Mouse (Mus musculus): ENCODE measurements around the gene Filip1. TPM values are rescaled to one million over a fixed set of nuclear protein-coding genes. Genes with fewer than 3 reads are reported as not detected.
A peak's percentile ranks its signal among the peaks of the same experiment; 100 is the strongest.
"Not testable (repeated sequence)": the region's sequence is repeated elsewhere in the genome, so short reads cannot be mapped to it uniquely, and the experiment has no call there.

Filip1 gene
- polyA plus RNA-seq, 1 experiment from 2014 or later = 19.8 TPM

- no peaks in the 10 kb centered on the region for H3K9me3 ChIP-seq (replicated peaks; ENCODE audit: control insufficient read depth, low read length)
- no peak overlapping the region for H3K4me3 ChIP-seq (ENCODE audit: low read depth, low read length)
- no peak overlapping the region for H3K27ac ChIP-seq (ENCODE audit: low read depth, low read length)
- WGBS (ENCODE audit: insufficient replicate concordance) = 0% methylated on average over 2 of the region's 2 CpGs
- H3K36me3 ChIP-seq (ENCODE audit: control insufficient read depth, insufficient read depth, low read length) = no peaks in the 10 kb centered on the region
- H3K4me2 ChIP-seq = no peak overlapping the region
- H3K9ac ChIP-seq (ENCODE audit: low read depth, low read length) = no peak overlapping the region
- no peaks in the 10 kb centered on the region for H3K27me3 ChIP-seq (ENCODE audit: control insufficient read depth, insufficient read depth, low read length)
- H3K4me1 ChIP-seq (ENCODE audit: control insufficient read depth, insufficient read depth, low read length) = peaks cover 5% of the 10 kb centered on the region; the same call in 1 of the 2 replicates
- ATAC-seq (replicated peaks; ENCODE audit: insufficient number of reproducible peaks, low FRiP score, low TSS enrichment) = no peak
Measured at GRCm38 (mm10) chr9:80026017-80026416, 13.4 kb upstream of the Filip1 start.

DNA sequence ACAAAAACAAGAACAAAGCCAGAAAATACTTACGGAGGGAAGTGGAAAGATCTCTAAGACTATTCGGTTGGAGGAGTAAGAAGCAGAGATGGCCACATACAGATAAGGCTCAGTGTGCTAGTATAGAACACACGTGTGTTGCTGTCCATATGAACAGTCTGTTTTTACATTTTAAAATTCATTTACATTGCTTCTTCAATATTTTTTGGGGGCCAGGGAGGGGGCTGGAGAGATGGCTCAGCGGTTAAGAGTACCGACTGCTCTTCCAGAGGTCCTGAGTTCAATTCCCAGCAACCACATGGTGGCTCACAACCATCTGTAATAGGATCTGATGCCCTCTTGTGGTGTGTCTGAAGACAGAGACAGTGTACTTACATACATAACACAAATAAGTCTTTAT is 12.7 kb upstream of the Filip1 start:
- not testable (repeated sequence) for H3K9me3 ChIP-seq (replicated peaks; ENCODE audit: control insufficient read depth, low read length); H3K27me3 ChIP-seq (ENCODE audit: control insufficient read depth, insufficient read depth, low read length); H3K36me3 ChIP-seq (ENCODE audit: control insufficient read depth, insufficient read depth, low read length); H3K9ac ChIP-seq (ENCODE audit: low read depth, low read length); ATAC-seq (replicated peaks; ENCODE audit: insufficient number of reproducible peaks, low FRiP score, low TSS enrichment); H3K4me1 ChIP-seq (ENCODE audit: control insufficient read depth, insufficient read depth, low read length); H3K27ac ChIP-seq (ENCODE audit: low read depth, low read length); H3K4me3 ChIP-seq (ENCODE audit: low read depth, low read length); H3K4me2 ChIP-seq
- 84% methylated on average over 5 of the region's 5 CpGs for WGBS (ENCODE audit: insufficient replicate concordance)

GRCm38 (mm10) chr9:80022821-80023220 is 10.2 kb upstream of the Filip1 start:
- no peak for ATAC-seq (replicated peaks; ENCODE audit: insufficient number of reproducible peaks, low FRiP score, low TSS enrichment)
- Histone ChIP-seq H3K36me3 (ENCODE audit: control insufficient read depth, insufficient read depth, low read length) (no peaks in the 10 kb centered on the region), H3K4me3 (ENCODE audit: low read depth, low read length) (no peak overlapping the region), H3K9me3 (replicated peaks; ENCODE audit: control insufficient read depth, low read length) (no peaks in the 10 kb centered on the region), H3K9ac (ENCODE audit: low read depth, low read length) (peak overlapping the region; percentile 47; the same call in 1 of the 2 replicates), H3K4me2 (no peak overlapping the region), H3K27ac (ENCODE audit: low read depth, low read length) (peak overlapping the region; percentile 42), H3K27me3 (ENCODE audit: control insufficient read depth, insufficient read depth, low read length) (no peaks in the 10 kb centered on the region), H3K4me1 (ENCODE audit: control insufficient read depth, insufficient read depth, low read length) (peaks cover 5% of the 10 kb centered on the region; the same call in 1 of the 2 replicates)
- WGBS (ENCODE audit: insufficient replicate concordance) = 46% methylated on average over 8 of the region's 8 CpGs

DNA sequence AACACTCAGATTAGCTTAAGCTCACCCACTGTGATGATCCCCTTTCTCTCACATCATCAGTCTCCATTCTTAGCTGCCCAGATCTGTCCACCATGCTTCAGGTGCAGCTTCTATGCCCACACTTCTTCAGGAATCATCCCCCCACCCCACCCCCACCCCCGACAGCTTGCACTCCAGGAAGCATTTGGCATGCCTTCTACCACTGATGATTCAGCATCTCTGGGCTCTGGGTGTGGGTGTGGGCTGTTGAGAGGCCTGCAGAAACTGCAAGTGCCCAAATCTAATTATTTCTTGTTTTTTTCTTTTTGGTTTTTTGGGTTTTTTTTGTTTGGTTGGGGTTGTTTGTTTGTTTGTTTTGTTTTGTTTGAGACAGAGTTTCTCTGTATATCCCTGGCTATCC is 9.0 kb upstream of the Filip1 start:
- H3K27ac ChIP-seq (ENCODE audit: low read depth, low read length) = no peak overlapping the region
- peaks cover 3% of the 10 kb centered on the region; the same call in 1 of the 2 replicates for H3K4me1 ChIP-seq (ENCODE audit: control insufficient read depth, insufficient read depth, low read length)
- WGBS (ENCODE audit: insufficient replicate concordance) = 24% methylated on average over 1 of the region's 1 CpGs
- H3K36me3 ChIP-seq (ENCODE audit: control insufficient read depth, insufficient read depth, low read length) = no peaks in the 10 kb centered on the region
- ATAC-seq (replicated peaks; ENCODE audit: insufficient number of reproducible peaks, low FRiP score, low TSS enrichment) = no peak
- H3K9me3 ChIP-seq (replicated peaks; ENCODE audit: control insufficient read depth, low read length) = no peaks in the 10 kb centered on the region
- no peak overlapping the region for H3K4me3 ChIP-seq (ENCODE audit: low read depth, low read length)
- H3K9ac ChIP-seq (ENCODE audit: low read depth, low read length) = no peak overlapping the region
- no peak overlapping the region for H3K4me2 ChIP-seq
- H3K27me3 ChIP-seq (ENCODE audit: control insufficient read depth, insufficient read depth, low read length) = no peaks in the 10 kb centered on the region

DNA sequence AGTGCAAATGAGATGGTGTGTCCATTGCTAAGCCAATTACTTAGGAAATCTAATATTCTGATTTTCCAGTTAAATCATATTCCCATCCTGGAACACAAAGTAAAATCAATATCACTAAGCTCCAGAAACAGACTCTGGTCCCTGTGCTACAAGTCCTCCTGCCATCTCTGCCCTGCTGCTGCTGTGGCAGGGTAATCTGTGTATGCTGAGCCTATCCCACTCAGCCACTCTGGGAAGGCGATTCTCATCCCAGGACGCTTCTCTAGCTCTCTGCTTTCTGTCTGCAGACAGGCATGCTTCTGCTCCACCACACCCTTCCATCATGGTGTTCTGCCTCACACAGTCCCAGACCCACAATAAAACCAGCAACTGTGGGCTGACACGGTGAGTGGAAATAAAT is 7.8 kb upstream of the Filip1 start:
- 48% methylated on average over 3 of the region's 3 CpGs for WGBS (ENCODE audit: insufficient replicate concordance)
- no peak overlapping the region for H3K27ac ChIP-seq (ENCODE audit: low read depth, low read length)

DNA sequence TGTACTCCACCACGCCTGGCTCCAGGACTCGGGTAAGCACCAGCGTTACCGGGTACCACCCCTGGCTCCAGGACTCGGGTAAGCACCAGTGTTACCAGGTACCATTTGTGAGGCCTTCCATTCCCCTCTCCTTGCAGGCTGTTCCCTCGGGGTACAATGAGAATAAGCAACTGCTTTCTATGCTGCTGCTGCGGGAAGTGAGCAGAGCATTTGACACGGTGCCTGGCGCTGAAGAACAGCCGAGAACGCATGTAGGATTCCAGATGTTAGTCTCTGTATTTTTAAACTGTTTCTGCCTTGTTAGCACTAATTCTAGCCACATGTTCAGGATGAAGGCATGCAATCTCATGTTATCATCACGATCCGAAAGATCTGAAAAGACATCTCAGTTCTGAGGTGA is 635 bp downstream of the Filip1 start:
- Histone ChIP-seq H3K27ac (ENCODE audit: low read depth, low read length) (no peak overlapping the region), H3K27me3 (ENCODE audit: control insufficient read depth, insufficient read depth, low read length) (no peaks in the 10 kb centered on the region), H3K9ac (ENCODE audit: low read depth, low read length) (no peak overlapping the region), H3K9me3 (replicated peaks; ENCODE audit: control insufficient read depth, low read length) (no peaks in the 10 kb centered on the region), H3K36me3 (ENCODE audit: control insufficient read depth, insufficient read depth, low read length) (no peaks in the 10 kb centered on the region), H3K4me2 (no peak overlapping the region), H3K4me1 (ENCODE audit: control insufficient read depth, insufficient read depth, low read length) (no peaks in the 10 kb centered on the region), H3K4me3 (ENCODE audit: low read depth, low read length) (no peak overlapping the region)
- ATAC-seq (replicated peaks; ENCODE audit: insufficient number of reproducible peaks, low FRiP score, low TSS enrichment) = no peak
- WGBS (ENCODE audit: insufficient replicate concordance) = 89% methylated on average over 13 of the region's 13 CpGs

More for the DNA sequence above, 7.8 kb upstream of the Filip1 start:
- no peak for ATAC-seq (replicated peaks; ENCODE audit: insufficient number of reproducible peaks, low FRiP score, low TSS enrichment)
- H3K9me3 ChIP-seq (replicated peaks; ENCODE audit: control insufficient read depth, low read length) = no peaks in the 10 kb centered on the region
- H3K36me3 ChIP-seq (ENCODE audit: control insufficient read depth, insufficient read depth, low read length) = no peaks in the 10 kb centered on the region
- no peak overlapping the region for H3K4me2 ChIP-seq
- no peaks in the 10 kb centered on the region for H3K27me3 ChIP-seq (ENCODE audit: control insufficient read depth, insufficient read depth, low read length)
- H3K4me1 ChIP-seq (ENCODE audit: control insufficient read depth, insufficient read depth, low read length) = no peaks in the 10 kb centered on the region
- no peak overlapping the region for H3K9ac ChIP-seq (ENCODE audit: low read depth, low read length)
- H3K4me3 ChIP-seq (ENCODE audit: low read depth, low read length) = no peak overlapping the region

DNA sequence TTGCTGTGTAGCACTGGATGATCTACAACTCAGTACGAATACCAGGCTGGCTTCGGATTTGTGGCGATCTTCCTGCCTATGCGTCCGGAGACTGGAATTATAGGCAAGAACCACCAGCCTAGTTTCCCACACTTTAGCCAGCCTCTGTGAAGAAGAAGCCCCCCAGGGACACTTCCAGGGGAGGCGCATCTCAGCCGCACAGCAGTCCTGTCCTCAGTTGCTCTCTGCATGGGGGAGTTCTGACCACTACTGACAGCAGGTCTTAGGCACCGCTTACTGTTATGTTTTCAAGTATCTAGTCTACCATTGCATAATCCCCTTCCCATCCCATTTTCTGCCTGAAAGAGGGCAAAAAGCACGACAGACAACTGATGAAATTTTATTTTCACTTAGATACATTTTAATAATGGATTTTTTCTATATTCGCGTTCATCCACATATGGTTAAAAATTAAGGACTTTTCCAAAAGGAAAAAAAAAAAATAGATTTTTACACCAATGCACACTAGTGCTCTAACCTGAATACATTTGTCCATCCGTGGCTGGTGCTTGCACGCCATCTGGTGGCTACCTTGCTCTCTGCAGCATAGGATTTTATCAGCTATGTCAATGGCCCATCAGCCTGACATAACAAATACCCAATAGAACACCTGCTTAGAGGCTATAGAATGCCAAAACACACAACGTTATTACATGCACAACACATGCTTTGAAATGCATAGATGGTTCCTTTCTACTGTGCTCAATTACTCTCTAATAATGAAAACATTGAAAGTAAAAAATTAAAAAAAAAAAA is 10.1 kb downstream of the Filip1 start:
- no peak overlapping the region for H3K4me3 ChIP-seq (ENCODE audit: low read depth, low read length)
- no peak for ATAC-seq (replicated peaks; ENCODE audit: insufficient number of reproducible peaks, low FRiP score, low TSS enrichment)
- H3K36me3 ChIP-seq (ENCODE audit: control insufficient read depth, insufficient read depth, low read length) = no peaks in the 10 kb centered on the region
- H3K4me1 ChIP-seq (ENCODE audit: control insufficient read depth, insufficient read depth, low read length) = no peaks in the 10 kb centered on the region
- no peaks in the 10 kb centered on the region for H3K9me3 ChIP-seq (replicated peaks; ENCODE audit: control insufficient read depth, low read length)
- 45% methylated on average over 14 of the region's 14 CpGs for WGBS (ENCODE audit: insufficient replicate concordance)
- no peaks in the 10 kb centered on the region for H3K27me3 ChIP-seq (ENCODE audit: control insufficient read depth, insufficient read depth, low read length)
- no peak overlapping the region for H3K27ac ChIP-seq (ENCODE audit: low read depth, low read length)
- H3K9ac ChIP-seq (ENCODE audit: low read depth, low read length) = no peak overlapping the region
- H3K4me2 ChIP-seq = no peak overlapping the region

- H3K36me3 ChIP-seq (ENCODE audit: control insufficient read depth, insufficient read depth, low read length) = no peaks in the 10 kb centered on the region
Measured at GRCm38 (mm10) chr9:79997282-79997681, 15.4 kb downstream of the Filip1 start.

GRCm38 (mm10) chr9:79994296-79994695 is 18.4 kb downstream of the Filip1 start:
- Histone ChIP-seq H3K27me3 (ENCODE audit: control insufficient read depth, insufficient read depth, low read length) (no peaks in the 10 kb centered on the region), H3K4me2 (no peak overlapping the region), H3K9me3 (replicated peaks; ENCODE audit: control insufficient read depth, low read length) (no peaks in the 10 kb centered on the region), H3K9ac (ENCODE audit: low read depth, low read length) (no peak overlapping the region), H3K4me3 (ENCODE audit: low read depth, low read length) (no peak overlapping the region), H3K27ac (ENCODE audit: low read depth, low read length) (no peak overlapping the region), H3K36me3 (ENCODE audit: control insufficient read depth, insufficient read depth, low read length) (no peaks in the 10 kb centered on the region), H3K4me1 (ENCODE audit: control insufficient read depth, insufficient read depth, low read length) (no peaks in the 10 kb centered on the region)
- no peak for ATAC-seq (replicated peaks; ENCODE audit: insufficient number of reproducible peaks, low FRiP score, low TSS enrichment)
- 91% methylated on average over 5 of the region's 5 CpGs for WGBS (ENCODE audit: insufficient replicate concordance)

More at GRCm38 (mm10) chr9:79997282-79997681, 15.4 kb downstream of the Filip1 start:
- ATAC-seq (replicated peaks; ENCODE audit: insufficient number of reproducible peaks, low FRiP score, low TSS enrichment) = no peak
- H3K9me3 ChIP-seq (replicated peaks; ENCODE audit: control insufficient read depth, low read length) = no peaks in the 10 kb centered on the region
- H3K27me3 ChIP-seq (ENCODE audit: control insufficient read depth, insufficient read depth, low read length) = no peaks in the 10 kb centered on the region
- H3K9ac ChIP-seq (ENCODE audit: low read depth, low read length) = no peak overlapping the region
- H3K4me1 ChIP-seq (ENCODE audit: control insufficient read depth, insufficient read depth, low read length) = no peaks in the 10 kb centered on the region
- 83% methylated on average over 6 of the region's 6 CpGs for WGBS (ENCODE audit: insufficient replicate concordance)
- H3K4me2 ChIP-seq = no peak overlapping the region
- no peak overlapping the region for H3K4me3 ChIP-seq (ENCODE audit: low read depth, low read length)
- H3K27ac ChIP-seq (ENCODE audit: low read depth, low read length) = no peak overlapping the region
